Mouse (Mus musculus): Measurements from ENCODE around the gene Apoc3.

The Apoc3 gene

GRCm38 (mm10) chr9:46235596-46235648, at the start of gene Apoc3:
TSS of gene Apoc3 (minus strand) at chr9:46235636.
- no peak for DNase-seq

DNA sequence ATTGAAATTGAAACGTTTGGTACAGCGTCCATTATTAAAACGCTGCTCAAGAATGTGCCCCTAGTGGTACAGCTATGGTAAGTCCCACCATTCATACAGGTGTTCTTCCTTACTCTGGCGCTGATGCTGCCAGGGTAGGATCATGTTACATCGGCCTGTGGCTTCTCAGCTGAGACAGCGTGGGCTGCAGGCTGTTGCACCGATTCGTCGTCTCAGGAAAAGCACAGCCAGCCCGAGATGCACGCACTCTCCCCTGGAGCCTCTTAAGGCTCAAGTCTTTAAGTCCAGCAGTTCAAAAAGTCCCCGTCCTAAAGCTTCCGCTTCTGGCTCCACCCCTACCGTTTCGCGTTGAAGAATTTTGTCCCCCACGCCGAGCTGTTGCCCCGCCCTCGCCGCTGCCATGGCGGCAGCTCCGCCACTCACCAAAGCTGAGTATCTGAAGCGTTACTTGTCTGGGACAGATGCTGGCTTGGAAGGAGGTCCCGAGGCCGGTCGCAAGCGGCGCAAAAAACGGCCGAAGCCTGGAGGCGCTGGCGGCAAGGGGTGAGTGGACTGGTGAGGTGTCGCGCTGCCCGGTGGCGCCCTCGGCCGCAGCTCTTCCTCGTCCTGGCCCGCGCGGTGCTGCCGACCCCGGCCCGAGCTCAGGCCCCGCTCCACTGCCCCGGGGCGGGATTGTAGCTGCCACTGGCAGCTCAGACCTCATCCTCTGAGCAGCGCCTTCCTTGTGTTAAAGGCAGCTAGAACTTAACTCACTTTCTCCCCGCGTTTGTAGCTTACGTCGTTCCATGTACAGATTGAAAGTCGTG, 47.4 kb upstream of the Apoc3 start, which contains the start of gene Bud13:
TSS of gene Bud13 (plus strand) at position 378 of the 806 bp plus-strand sequence.
- DNase-seq: peak; percentile 88

GRCm38 (mm10) chr9:46274494-46274893, 39.1 kb upstream of the Apoc3 start:
- DNase-seq: no peak

DNA sequence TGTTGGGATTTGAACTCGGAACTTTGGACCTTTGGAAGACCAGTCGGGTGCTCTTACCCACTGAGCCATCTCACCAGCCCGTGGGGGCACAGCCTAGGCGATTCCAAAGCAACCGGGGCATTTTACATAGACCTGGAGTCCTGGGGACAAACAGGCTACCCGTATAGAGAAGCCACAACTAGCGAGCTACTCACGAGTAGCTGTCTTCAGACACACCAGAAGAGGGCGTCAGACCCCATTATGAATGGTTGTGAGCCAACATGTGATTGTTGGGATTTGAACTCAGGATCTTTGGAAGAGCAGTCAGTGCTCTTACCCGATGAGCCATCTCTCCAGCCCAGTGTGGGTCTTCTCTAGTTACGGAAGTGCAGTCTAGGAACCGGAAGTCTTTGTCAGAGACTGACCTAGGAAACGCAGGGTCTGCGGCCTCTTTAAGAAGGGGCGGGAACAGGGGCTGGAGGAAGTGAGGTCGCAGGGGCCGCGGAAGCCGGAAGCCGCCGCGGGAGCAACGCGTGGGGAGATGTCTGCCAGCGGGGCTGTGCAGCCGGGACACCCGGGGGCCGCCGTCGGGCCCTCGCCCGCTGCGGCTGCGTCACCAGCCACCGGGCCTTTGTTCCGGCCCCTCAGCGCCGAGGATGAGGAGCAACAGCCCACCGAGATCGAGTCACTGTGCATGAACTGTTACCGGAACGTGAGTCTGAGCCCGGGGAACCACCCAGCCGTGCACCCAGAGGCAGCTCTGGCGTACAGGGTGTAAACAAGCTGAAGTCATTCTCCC, 37.4 kb upstream of the Apoc3 start, which contains the start of gene Zpr1:
TSS of gene Zpr1 (plus strand) at position 388 of the 778 bp plus-strand sequence.
- DNase-seq: peak; percentile 79

- DNase-seq: no peak
These were observed 36.6 kb upstream of the Apoc3 start for GRCm38 (mm10) chr9:46272070-46272469.

GRCm38 (mm10) chr9:46270782-46271181, 35.3 kb upstream of the Apoc3 start:
- no peak for DNase-seq

DNA sequence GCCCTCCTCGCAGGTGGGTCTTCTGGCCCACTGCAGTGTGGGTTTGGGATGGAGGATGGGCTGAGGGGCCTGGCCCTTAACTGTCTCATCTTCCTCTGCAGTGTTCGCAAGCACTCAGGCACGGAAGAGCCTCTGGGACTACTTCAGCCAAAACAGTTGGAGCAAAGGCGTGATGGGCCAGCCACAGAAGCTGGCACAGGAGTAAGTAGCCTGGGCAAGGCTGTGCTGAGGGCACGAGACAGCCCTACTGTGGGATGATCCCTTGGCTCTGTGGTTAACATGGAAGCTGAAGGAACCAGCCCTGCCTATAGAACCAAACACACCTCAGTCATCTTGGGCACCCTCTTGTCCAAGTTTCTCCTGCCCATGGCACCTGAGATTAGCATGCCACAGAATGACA, 33.7 kb upstream of the Apoc3 start:
- DNase-seq: no peak

GRCm38 (mm10) chr9:46268343-46268873, 33.0 kb upstream of the Apoc3 start, which contains the start of gene Apoa5:
TSS of gene Apoa5 (plus strand) at chr9:46268633.
- DNase-seq: no peak

- DNase-seq: no peak
These were observed 25.7 kb upstream of the Apoc3 start for GRCm38 (mm10) chr9:46261131-46261530.

DNA sequence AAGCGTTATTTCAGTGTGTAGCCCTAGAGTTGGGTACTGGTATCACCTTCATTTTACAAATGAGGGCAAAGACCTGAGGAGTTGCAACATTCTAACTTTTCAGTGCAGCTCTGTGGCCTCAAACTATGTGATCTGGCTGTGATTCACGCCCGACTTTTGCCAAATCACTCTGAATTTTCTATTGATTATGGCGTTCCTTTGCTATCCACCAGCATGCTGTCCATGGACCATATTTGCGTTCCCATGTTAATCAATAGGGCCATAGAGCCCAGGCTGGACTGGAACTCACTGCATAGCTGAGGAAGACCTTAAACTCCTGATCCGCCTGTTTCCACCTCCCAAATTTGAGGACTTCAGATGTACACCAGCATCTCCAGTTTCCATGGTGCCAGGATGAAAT, 23.7 kb upstream of the Apoc3 start:
- no peak for DNase-seq

- no peak for DNase-seq
These were observed 22.1 kb upstream of the Apoc3 start for GRCm38 (mm10) chr9:46257546-46257945.

DNA sequence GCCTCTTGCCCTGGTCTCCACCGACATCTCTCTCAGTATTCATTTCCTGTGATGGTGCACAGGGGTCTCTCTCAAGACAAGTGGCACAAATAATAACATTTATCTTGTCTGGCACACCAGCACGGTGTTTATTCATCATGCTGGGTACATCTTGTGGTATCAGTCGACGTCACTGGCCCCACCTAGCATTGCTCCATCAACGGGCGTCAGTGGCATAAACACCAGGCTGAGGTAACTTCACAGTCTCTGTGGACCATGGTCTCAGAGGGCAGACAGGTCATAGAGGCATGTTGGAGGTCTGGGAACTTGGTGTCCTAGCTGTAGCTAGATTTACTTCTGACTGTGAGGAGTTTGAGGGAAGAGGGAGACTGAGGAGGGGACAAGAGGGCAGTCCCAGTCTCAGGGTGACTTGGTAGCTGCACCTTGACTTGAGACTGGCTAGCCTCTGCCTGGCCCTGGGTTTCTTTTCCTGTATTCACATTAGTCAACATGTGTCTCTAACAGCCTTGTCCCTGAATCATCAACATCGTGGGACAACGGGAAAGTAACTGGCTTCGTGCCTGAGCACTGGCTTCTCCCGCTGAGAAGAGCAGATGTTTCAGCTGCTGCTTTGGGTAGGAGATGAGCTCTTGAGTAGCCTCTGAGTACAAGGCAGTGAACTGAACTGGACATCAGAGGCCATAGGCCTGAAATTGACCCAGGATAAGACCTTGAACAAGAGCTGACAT, 21.4 kb upstream of the Apoc3 start:
- no peak for DNase-seq

GRCm38 (mm10) chr9:46256177-46256576, 20.7 kb upstream of the Apoc3 start:
- DNase-seq: no peak

DNA sequence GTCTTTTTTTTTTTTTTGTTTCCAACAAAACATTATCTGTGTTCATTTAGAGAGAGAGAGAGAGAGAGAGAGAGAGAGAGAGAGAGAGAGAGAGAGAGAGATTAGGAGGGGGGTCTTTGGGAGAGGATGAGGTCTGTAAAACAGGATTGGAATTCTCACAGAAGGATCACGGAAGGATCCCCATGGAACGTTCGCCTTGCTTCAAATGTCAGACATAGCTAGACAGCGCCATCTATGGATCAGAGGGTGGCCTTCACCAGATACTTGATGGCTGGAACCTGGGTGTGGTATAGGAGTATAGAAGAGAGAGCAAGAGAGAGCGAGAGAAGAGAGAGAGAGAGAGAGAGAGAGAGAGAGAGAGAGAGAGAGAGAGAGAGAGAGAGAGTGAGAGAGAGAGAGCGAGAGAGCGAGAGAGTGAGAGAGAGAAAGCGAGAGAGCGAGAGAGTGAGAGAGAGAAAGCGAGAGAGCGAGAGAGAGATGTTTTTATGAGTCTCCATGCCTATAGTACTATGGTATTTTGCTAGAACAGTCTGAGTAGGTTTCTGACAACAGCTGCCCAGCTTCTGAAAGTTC, 11.4 kb upstream of the Apoc3 start:
- DNase-seq: peak; percentile 57

GRCm38 (mm10) chr9:46243584-46243983, 8.1 kb upstream of the Apoc3 start:
- no peak for DNase-seq

DNA sequence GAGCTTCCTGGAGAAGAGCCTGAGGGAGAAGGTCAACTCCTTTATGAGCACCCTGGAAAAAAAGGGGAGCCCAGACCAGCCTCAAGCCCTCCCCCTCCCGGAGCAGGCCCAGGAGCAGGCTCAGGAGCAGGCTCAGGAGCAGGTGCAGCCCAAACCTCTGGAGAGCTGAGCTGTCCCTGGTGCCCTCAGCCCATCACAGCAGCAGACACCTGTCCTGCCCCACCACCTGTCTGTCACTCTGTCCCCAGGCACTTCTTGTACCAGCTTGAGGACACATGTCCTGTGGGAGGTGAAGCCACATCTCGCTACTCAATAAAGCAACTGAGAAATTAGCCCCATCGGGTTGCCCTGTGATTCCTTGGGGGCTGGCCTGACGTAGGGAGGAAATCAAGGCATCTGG, 7.7 kb upstream of the Apoc3 start:
- no peak for DNase-seq

- DNase-seq: no peak
These were observed 6.4 kb upstream of the Apoc3 start for GRCm38 (mm10) chr9:46241818-46242217.

DNA sequence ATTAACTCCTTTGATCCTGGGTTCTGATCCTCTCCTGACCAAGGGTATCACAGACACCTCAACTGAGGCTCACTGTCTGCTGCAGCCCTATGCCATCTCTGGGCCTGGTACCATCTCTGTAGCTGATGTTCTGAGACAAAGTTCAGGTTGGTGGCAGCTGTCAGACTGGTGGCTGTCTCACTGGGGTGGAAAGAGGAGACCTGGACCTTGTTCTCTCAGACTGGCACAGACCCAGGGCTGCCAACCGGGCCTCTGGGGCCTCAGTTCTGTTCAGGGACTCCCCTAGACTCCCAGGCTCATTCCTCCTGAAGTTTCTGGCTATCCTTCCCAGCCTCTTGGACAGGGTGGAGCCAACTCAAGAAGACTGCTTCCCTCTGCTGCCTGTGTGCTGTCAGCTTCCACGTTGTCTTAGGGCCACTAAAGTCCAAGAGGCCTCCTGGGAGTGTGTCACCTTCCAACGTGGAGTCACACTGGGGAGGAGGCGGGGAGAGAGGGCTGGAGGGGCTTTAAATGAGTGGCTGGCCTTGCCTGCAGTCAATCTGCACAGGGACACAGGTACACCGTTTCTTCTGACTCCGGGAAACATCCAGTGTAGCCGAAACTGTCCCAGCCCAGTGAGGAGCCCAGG, 5.2 kb upstream of the Apoc3 start, which contains the start of gene Apoa4:
TSS of gene Apoa4 (plus strand) at position 171 of the 628 bp plus-strand sequence.
- DNase-seq: no peak

GRCm38 (mm10) chr9:46238850-46239249, 3.4 kb upstream of the Apoc3 start:
- no peak for DNase-seq

GRCm38 (mm10) chr9:46235649-46236048, 213 bp upstream of the Apoc3 start:
- no peak for DNase-seq

GRCm38 (mm10) chr9:46235196-46235595, 240 bp downstream of the Apoc3 start:
- DNase-seq: peak; percentile 44

- DNase-seq: no peak
These were observed 4.9 kb downstream of the Apoc3 start for GRCm38 (mm10) chr9:46230450-46230975.
